Mouse (Mus musculus): ENCODE results near the gene Ppp6r1. TPM values are rescaled to one million over a fixed set of nuclear protein-coding genes. Genes with fewer than 3 reads are reported as not detected.
A peak's percentile ranks its signal among the peaks of the same experiment; 100 is the strongest.

The Ppp6r1 gene
- polyA plus RNA-seq, 1 experiment from 2014 or later = 7.8 TPM

GRCm38 (mm10) chr7:4684632-4685417, 26.0 kb upstream of the Ppp6r1 start, which contains the start of gene Hspbp1:
TSS of gene Hspbp1 (minus strand) at chr7:4685068.
- H3K9ac ChIP-seq = peak within 1 kb of the TSS; percentile 46
- peak within 1 kb of the TSS; percentile 71 for H3K4me3 ChIP-seq (ENCODE audit: low read depth, low read length)
- DNase-seq (peak; percentile 98), ATAC-seq (ENCODE audit: insufficient read depth) (peak; percentile 99)
- H3K9me3 ChIP-seq (ENCODE audit: low read depth, low read length) = no peaks in the 10 kb centered on the region
- H3K27me3 ChIP-seq (ENCODE audit: insufficient read depth, low read length) = no peaks in the 10 kb centered on the region
- under 1% methylated on average over 32 of the region's 32 CpGs for WGBS
- no peak for TF ChIP-seq CTCF (IDR thresholded peaks at IDR 0.05; ENCODE audit: low read depth)
- peak within 1 kb of the TSS; percentile 68 for H3K27ac ChIP-seq (ENCODE audit: low read depth)
- H3K36me3 ChIP-seq (ENCODE audit: insufficient read depth) = peaks cover 22% of the 10 kb centered on the region; the same call in 1 of the 2 replicates
- H3K4me1 ChIP-seq (ENCODE audit: insufficient read depth) = no peaks in the 10 kb centered on the region
- peak within 1 kb of the TSS; percentile 69 for H3K4me2 ChIP-seq

GRCm38 (mm10) chr7:4684203-4684602, 25.4 kb upstream of the Ppp6r1 start:
- Histone ChIP-seq H3K36me3 (ENCODE audit: insufficient read depth) (peaks cover 24% of the 10 kb centered on the region; the same call in 1 of the 2 replicates), H3K4me3 (ENCODE audit: low read depth, low read length) (peak overlapping the region; percentile 71), H3K9ac (peak overlapping the region; percentile 46), H3K4me2 (peak overlapping the region; percentile 69), H3K9me3 (ENCODE audit: low read depth, low read length) (no peaks in the 10 kb centered on the region), H3K4me1 (ENCODE audit: insufficient read depth) (no peaks in the 10 kb centered on the region), H3K27ac (ENCODE audit: low read depth) (peak overlapping the region; percentile 68; the same call in 1 of the 2 replicates), H3K27me3 (ENCODE audit: insufficient read depth, low read length) (no peaks in the 10 kb centered on the region)
- TF ChIP-seq CTCF (IDR thresholded peaks at IDR 0.05; ENCODE audit: low read depth) = peak; percentile 16; the same call in 1 of the 2 replicates
- peak; percentile 1; the same call in 1 of the 2 replicates for ATAC-seq (ENCODE audit: insufficient read depth)
- 4% methylated on average over 13 of the region's 13 CpGs for WGBS
- DNase-seq = no peak

- Histone ChIP-seq H3K9me3 (ENCODE audit: low read depth, low read length) (no peaks in the 10 kb centered on the region), H3K9ac (no peak overlapping the region), H3K4me3 (ENCODE audit: low read depth, low read length) (no peak overlapping the region), H3K36me3 (ENCODE audit: insufficient read depth) (peaks cover 29% of the 10 kb centered on the region; the same call in 1 of the 2 replicates), H3K27ac (ENCODE audit: low read depth) (no peak overlapping the region), H3K4me2 (no peak overlapping the region), H3K4me1 (ENCODE audit: insufficient read depth) (no peaks in the 10 kb centered on the region), H3K27me3 (ENCODE audit: insufficient read depth, low read length) (no peaks in the 10 kb centered on the region)
- DNase-seq (no peak), ATAC-seq (ENCODE audit: insufficient read depth) (no peak)
- WGBS = 87% methylated on average over 5 of the region's 5 CpGs
- TF ChIP-seq CTCF (IDR thresholded peaks at IDR 0.05; ENCODE audit: low read depth) = no peak
Measured at GRCm38 (mm10) chr7:4683307-4683706, 24.5 kb upstream of the Ppp6r1 start.

GRCm38 (mm10) chr7:4675200-4675599, 16.4 kb upstream of the Ppp6r1 start:
- H3K27ac ChIP-seq (ENCODE audit: low read depth) = no peak overlapping the region
- 89% methylated on average over 7 of the region's 7 CpGs for WGBS
- no peak for TF ChIP-seq CTCF (IDR thresholded peaks at IDR 0.05; ENCODE audit: low read depth)

DNA sequence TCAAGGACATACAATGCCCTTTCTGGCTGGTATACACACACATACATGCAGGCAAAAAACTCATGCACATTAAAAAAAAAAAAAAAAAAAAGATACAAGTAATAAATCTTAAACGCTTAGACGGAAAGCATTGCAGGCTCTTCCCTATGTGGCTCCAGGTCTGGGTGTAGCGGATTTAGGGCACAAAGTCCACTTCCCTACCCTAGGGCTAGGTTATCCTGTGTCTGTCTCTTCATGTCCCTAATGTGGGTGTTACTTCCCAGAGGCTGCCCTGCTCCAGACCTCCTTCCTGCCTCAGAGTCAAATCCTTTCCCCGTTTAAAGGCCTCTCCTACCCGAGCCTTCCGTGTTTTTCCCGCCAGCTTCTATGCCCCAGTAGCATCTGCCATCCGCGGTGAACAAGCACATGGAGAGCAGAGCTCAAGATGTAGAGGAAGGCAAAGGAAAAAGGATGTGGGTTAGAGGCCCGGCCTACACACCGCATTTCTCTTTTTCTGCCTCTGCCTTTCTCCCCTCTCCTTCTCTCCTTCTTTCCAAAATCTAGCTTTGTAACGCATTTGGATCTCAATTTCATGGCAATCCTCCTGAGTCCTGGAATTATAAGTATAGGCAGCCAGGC, 15.4 kb upstream of the Ppp6r1 start:
- H3K4me3 ChIP-seq (ENCODE audit: low read depth, low read length) = no peak overlapping the region
- H3K27ac ChIP-seq (ENCODE audit: low read depth) = no peak overlapping the region
- 90% methylated on average over 12 of the region's 12 CpGs for WGBS
- no peak for TF ChIP-seq CTCF (IDR thresholded peaks at IDR 0.05; ENCODE audit: low read depth)
- H3K4me2 ChIP-seq = no peak overlapping the region
- H3K4me1 ChIP-seq (ENCODE audit: insufficient read depth) = no peaks in the 10 kb centered on the region
- no peaks in the 10 kb centered on the region for H3K27me3 ChIP-seq (ENCODE audit: insufficient read depth, low read length)
- no peaks in the 10 kb centered on the region for H3K9me3 ChIP-seq (ENCODE audit: low read depth, low read length)
- peaks cover 49% of the 10 kb centered on the region; the same call in 1 of the 2 replicates for H3K36me3 ChIP-seq (ENCODE audit: insufficient read depth)
- no peak for ATAC-seq (ENCODE audit: insufficient read depth)
- no peak overlapping the region for H3K9ac ChIP-seq
- no peak for DNase-seq

More at GRCm38 (mm10) chr7:4675200-4675599, 16.4 kb upstream of the Ppp6r1 start:
- Histone ChIP-seq H3K4me1 (ENCODE audit: insufficient read depth) (no peaks in the 10 kb centered on the region), H3K4me2 (no peak overlapping the region), H3K9ac (no peak overlapping the region), H3K9me3 (ENCODE audit: low read depth, low read length) (no peaks in the 10 kb centered on the region), H3K36me3 (ENCODE audit: insufficient read depth) (peaks cover 54% of the 10 kb centered on the region; the same call in 1 of the 2 replicates), H3K27me3 (ENCODE audit: insufficient read depth, low read length) (no peaks in the 10 kb centered on the region), H3K4me3 (ENCODE audit: low read depth, low read length) (no peak overlapping the region)
- ATAC-seq (ENCODE audit: insufficient read depth) (no peak), DNase-seq (no peak)

DNA sequence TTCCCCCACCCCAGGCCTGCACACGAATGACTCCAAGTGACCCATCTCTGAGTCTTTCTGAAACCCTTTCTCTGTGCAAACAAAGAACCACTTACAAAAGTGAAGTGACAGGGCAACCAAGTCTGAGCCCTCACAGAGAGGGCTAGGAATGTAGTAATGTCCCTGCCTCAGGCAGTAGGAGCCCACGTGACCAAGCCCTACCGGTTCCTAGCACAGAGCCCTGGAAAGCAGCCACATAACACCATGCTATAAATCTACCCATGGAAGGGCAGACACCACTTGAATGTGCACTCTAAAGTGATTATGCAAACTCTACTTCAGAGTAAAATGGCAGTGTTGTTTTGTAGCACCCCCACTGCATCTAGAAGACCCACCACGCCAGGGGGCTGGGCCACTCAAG, 13.1 kb upstream of the Ppp6r1 start:
- peak; percentile 65 for DNase-seq
- TF ChIP-seq CTCF (IDR thresholded peaks at IDR 0.05; ENCODE audit: low read depth) = no peak
- no peak overlapping the region for H3K9ac ChIP-seq
- H3K36me3 ChIP-seq (ENCODE audit: insufficient read depth) = peaks cover 48% of the 10 kb centered on the region; the same call in 1 of the 2 replicates
- no peak overlapping the region for H3K4me2 ChIP-seq
- peak; percentile 89 for ATAC-seq (ENCODE audit: insufficient read depth)
- no peaks in the 10 kb centered on the region for H3K27me3 ChIP-seq (ENCODE audit: insufficient read depth, low read length)
- H3K9me3 ChIP-seq (ENCODE audit: low read depth, low read length) = no peaks in the 10 kb centered on the region
- no peaks in the 10 kb centered on the region for H3K4me1 ChIP-seq (ENCODE audit: insufficient read depth)
- peak overlapping the region; percentile 48; the same call in 1 of the 2 replicates for H3K27ac ChIP-seq (ENCODE audit: low read depth)
- 50% methylated on average over 4 of the region's 4 CpGs for WGBS
- no peak overlapping the region for H3K4me3 ChIP-seq (ENCODE audit: low read depth, low read length)
